Mouse (Mus musculus): ENCODE measurements around the gene Prl7a1.

Gene Prl7a1

DNA sequence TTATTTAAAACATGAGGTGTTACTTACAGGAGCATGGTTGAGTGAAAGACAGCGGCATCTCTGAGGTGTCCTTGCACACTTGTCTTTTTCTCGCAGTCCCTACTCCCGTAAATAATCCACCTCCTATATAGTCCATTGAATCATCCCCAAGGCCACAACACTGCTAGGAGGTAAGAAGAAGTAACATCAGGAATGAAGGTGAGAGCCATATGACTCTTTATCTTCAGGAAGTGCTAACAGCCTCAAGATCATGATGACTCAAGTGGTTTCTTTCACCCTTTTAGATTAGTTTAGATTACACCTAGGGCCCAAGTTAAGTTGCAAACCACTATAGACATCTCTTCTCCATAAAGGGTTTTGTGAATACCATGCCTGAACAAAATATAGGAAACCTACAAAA is at the start of gene Prl7a1:
Gene Prl7a1 (minus strand): TSS at position 101 of the 400 bp plus-strand sequence.
- DNase-seq (ENCODE audit: low read depth, low spot score), result no peak

DNA sequence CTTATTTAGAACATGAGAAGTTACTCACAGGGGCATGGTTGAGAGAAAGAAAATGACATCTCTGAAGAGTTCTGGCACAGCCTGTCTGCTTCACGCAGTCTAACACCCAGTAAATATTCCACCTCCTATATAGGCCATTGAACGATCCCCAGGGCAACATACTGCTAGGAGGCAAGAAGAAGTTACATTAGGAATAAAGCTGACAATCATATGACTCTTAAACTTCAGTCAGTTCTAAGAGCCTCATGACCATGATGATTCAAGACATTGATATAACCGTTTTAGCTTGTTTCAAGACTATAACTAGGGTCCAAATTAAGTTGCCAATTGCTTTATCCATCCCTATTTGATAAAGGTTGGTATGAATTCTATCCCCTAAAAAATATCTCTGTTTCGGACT is 25.6 kb upstream of the Prl7a1 start, which contains the start of gene Prl7a2:
Gene Prl7a2 (minus strand): TSS at position 101 of the 400 bp plus-strand sequence.
- no peak for DNase-seq (ENCODE audit: low read depth, low spot score)

DNA sequence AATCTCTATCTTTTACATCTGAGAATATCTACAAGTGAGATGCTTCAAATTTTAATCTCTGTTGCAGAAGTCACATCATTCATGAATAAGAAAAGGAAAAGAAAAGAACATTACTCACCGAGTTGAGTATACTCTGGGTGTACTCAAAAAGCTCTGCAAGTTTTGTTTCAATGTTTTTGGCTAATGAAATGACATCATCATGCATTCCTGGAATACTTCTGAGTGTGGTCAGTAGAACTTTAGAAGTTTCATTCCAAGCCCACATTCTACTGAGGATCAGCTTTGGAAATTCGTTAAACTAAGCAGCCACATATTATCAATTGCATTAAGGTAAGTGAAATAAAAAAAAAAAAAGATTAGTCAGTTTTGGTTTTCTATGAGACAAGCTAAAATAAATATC is 18.5 kb upstream of the Prl7a1 start:
- DNase-seq (ENCODE audit: low read depth, low spot score), result no peak

DNA sequence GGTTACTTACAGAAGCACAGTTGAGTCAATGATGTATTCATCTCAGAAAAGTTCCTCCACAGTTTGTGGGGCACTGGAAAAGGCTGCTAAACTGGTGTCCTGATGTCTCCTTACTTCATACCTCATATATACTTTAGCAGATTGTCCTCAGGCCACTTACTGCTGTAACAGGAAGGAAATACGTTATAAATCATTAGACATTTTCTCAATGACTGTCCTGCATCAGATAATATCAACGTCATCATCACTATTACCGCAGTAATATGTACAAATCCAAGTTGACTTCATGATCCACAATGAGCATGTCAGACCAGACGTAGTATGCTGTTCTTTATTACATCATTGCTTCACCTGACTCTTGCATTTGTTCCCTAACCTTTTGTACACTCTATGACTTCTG is 31.8 kb downstream of the Prl7a1 start, which contains the start of gene Prl7b1:
Gene Prl7b1 (minus strand): TSS at position 101 of the 400 bp plus-strand sequence.
- no peak for DNase-seq (ENCODE audit: low read depth, low spot score)
